Mouse (Mus musculus) left cerebral cortex, postnatal 36 days (tissue): ENCODE measurements around the gene Tbc1d10a. TPM values are rescaled to one million over a fixed set of nuclear protein-coding genes. Genes with fewer than 3 reads are reported as not detected.
"Not testable (repeated sequence)": the region's sequence is repeated elsewhere in the genome, so short reads cannot be mapped to it uniquely, and the experiment has no call there.

Source experiments
- DNase-seq, 2 experiments: peaks; one replicate each; pipeline ENCODE4 v3.0.0; 2021 to 2022; ENCODE audit warnings: low spot score in 2 of 2, mixed read lengths in 1 of 2
- intact Hi-C: fragments of 180-260 bp; cut with DNase I; formaldehyde crosslinking; loops from one replicate; pipeline ENCODE4 v1.15.1; 2025
- total RNA-seq, 2 experiments: library from RNA; stranded (reverse); gene quantifications; 2 replicates each; pipeline ENCODE4 v1.2.3; 2021

Tbc1d10a gene
- total RNA-seq, 2 experiments from 2014 or later, result 32.7 to 36.2 TPM

GRCm38 (mm10) chr11:4177716-4178115 is 8.9 kb upstream of the Tbc1d10a start:
- DNase-seq, result no peak
- intact Hi-C loops, result no loop called here

- DNase-seq, result no peak
- intact Hi-C loops, result loop anchor here (5.0 kb wide), 1 partner anchor 45 kb away; the partner anchor contains the start of gene Rnf215
These were observed 4.5 kb upstream of the Tbc1d10a start for GRCm38 (mm10) chr11:4182061-4182460.

- DNase-seq, result no peak
- intact Hi-C loops, result loop anchor here (5.0 kb wide), 1 partner anchor 46 kb away; the partner anchor contains the start of gene Rnf215
These were observed 3.1 kb upstream of the Tbc1d10a start for GRCm38 (mm10) chr11:4183511-4183910.

- intact Hi-C loops, result loop anchor here (5.0 kb wide), 1 partner anchor 47 kb away; the partner anchor contains the start of gene Rnf215
These were observed 2.2 kb upstream of the Tbc1d10a start for GRCm38 (mm10) chr11:4184251-4184952.

GRCm38 (mm10) chr11:4185480-4185879 is 1.1 kb upstream of the Tbc1d10a start:
- intact Hi-C loops, DNase-seq: not testable (repeated sequence)

More at GRCm38 (mm10) chr11:4184251-4184952, 2.2 kb upstream of the Tbc1d10a start:
- DNase-seq, result no peak

GRCm38 (mm10) chr11:4187318-4187700 is 720 bp downstream of the Tbc1d10a start:
- intact Hi-C loops, result no loop called here
- no peak for DNase-seq

GRCm38 (mm10) chr11:4189182-4189581 is 2.6 kb downstream of the Tbc1d10a start:
- intact Hi-C loops, result no loop called here
- DNase-seq, result no peak

- DNase-seq, result no peak
These were observed 4.1 kb downstream of the Tbc1d10a start for GRCm38 (mm10) chr11:4190677-4191076.

GRCm38 (mm10) chr11:4192757-4193156 is 6.2 kb downstream of the Tbc1d10a start:
- no peak for DNase-seq
- intact Hi-C loops, result no loop called here

More at GRCm38 (mm10) chr11:4190677-4191076, 4.1 kb downstream of the Tbc1d10a start:
- intact Hi-C loops, result no loop called here

GRCm38 (mm10) chr11:4193420-4193819 is 6.8 kb downstream of the Tbc1d10a start:
- intact Hi-C loops, result no loop called here
- no peak for DNase-seq

- no peak for DNase-seq
- intact Hi-C loops, result no loop called here
These were observed 9.0 kb downstream of the Tbc1d10a start for GRCm38 (mm10) chr11:4195597-4196031.

- intact Hi-C loops, result no loop called here
- DNase-seq, result no peak
These were observed 10.0 kb downstream of the Tbc1d10a start for GRCm38 (mm10) chr11:4196636-4197035.

GRCm38 (mm10) chr11:4197691-4198090 is 11.1 kb downstream of the Tbc1d10a start:
- intact Hi-C loops, result no loop called here
- no peak for DNase-seq

GRCm38 (mm10) chr11:4201981-4202700 is 15.6 kb downstream of the Tbc1d10a start:
- intact Hi-C loops, result no loop called here
- DNase-seq, result no peak

GRCm38 (mm10) chr11:4202995-4203704 is 16.6 kb downstream of the Tbc1d10a start:
- intact Hi-C loops, result no loop called here
- no peak for DNase-seq

- intact Hi-C loops, result no loop called here
- DNase-seq, result no peak
These were observed 17.1 kb downstream of the Tbc1d10a start for GRCm38 (mm10) chr11:4203705-4204074.

- no peak for DNase-seq
- intact Hi-C loops, result no loop called here
These were observed 18.6 kb downstream of the Tbc1d10a start for GRCm38 (mm10) chr11:4205097-4205655.

- intact Hi-C loops, result no loop called here
- no peak for DNase-seq
These were observed 19.4 kb downstream of the Tbc1d10a start for GRCm38 (mm10) chr11:4205951-4206350.

- DNase-seq, result no peak
- intact Hi-C loops, result no loop called here
These were observed 20.0 kb downstream of the Tbc1d10a start for GRCm38 (mm10) chr11:4206563-4206962.

- intact Hi-C loops, result no loop called here
- no peak for DNase-seq
These were observed 21.1 kb downstream of the Tbc1d10a start for GRCm38 (mm10) chr11:4207655-4208054.
